ENCODE assay signal across 9 mouse cellular contexts in the genomic region with DNA sequence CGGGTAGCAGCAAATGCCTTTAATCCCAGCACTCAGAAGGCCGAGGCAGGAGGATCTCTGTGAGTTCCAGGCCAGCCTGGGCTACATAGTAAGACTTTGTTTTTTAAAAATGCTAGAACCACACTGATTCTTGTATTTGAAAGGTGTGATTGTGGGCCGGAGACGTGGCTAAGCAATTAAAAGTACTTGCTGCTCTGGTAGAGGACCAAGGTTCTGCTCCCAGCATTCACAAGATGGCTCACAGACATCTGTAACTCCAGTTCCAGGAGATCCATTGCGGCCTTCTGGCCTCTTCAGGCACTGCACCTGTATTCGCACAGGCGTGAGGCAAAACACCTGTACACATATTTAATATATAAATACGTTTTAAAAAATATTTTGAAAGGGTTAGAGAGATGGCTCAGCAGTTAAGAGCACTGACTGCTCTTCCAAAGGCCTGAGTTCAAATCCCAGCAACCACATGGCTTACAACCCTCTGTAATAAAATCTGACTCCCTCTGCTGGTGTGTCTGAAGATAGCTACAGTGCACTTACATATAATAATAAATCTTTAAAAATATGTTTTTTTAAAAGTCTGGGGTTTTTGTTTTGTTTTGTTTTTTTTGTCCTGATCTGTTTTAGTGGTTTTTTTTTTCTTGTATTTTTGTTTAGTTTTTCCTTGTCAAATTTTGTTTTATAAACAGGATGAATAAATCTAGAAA. TPM values are rescaled to one million over a fixed set of nuclear protein-coding genes. Genes with fewer than 3 reads are reported as not detected.
DNase-seq lines count a peak whose midpoint lies in the region; ATAC-seq and TF ChIP-seq lines count a peak whose summit lies in the region.
"Had no signal": no experiment of that assay in that cellular context is flagged by ENCODE, and none has a peak within 500 bp of the region (broad histone marks: within the 10 kb centered on the region; RNA-seq: fewer than 3 reads in every experiment).

No protein-coding gene starts in this region.

- dilution Hi-C loops in CH12.LX (cut with MboI; ENCODE audit: extremely low pct_ligation_motif_present, extremely low pct_unique_long_range_greater_than_20kb, low sequenced_read_pairs): no loop called here

- in situ Hi-C loops in CH12.LX (cut with MboI; ENCODE audit: low pct_ligation_motif_present, low pct_unique_long_range_greater_than_20kb, low sequenced_read_pairs): loop anchor here (10.0 to 25.0 kb wide), 2 partner anchors 149 to 661 kb away; no protein-coding TSS in a partner anchor

- no peak for ATAC-seq in kidney, embryonic 14.5 days (ENCODE audit: low FRiP score, low TSS enrichment)
- ATAC-seq in embryonic facial prominence, embryonic 14.5 days (ENCODE audit: low read depth): no peak
- ATAC-seq in liver, embryonic 14.5 days (ENCODE audit: insufficient read depth): no peak
- ATAC-seq in megakaryocyte-erythroid progenitor cell, adult 5-6 weeks (replicated peaks; ENCODE audit: low FRiP score, low TSS enrichment, poor library complexity, severe bottlenecking): no peak

- peaks cover 17% of the 10 kb centered on the region for H3K79me2 ChIP-seq in CH12.LX (replicated peaks; ENCODE audit: control insufficient read depth, extremely low read depth, insufficient read depth, poor library complexity, severe bottlenecking)

- H3K27me3 ChIP-seq in kidney, embryonic 14.5 days (ENCODE audit: control insufficient read depth, insufficient read depth, low read length): no peaks in the 10 kb centered on the region
- no peaks in the 10 kb centered on the region for H3K27me3 ChIP-seq in CH12.LX (replicated peaks)
- no peaks in the 10 kb centered on the region for H3K27me3 ChIP-seq in embryonic facial prominence, embryonic 14.5 days (replicated peaks; ENCODE audit: control insufficient read depth, insufficient read depth, low read length)
- no peaks in the 10 kb centered on the region for H3K27me3 ChIP-seq in liver, embryonic 14.5 days (ENCODE audit: control insufficient read depth, insufficient read depth, low read length)
- H3K27me3 ChIP-seq: embryonic facial prominence, embryonic 12.5 days had no signal

- DNase-seq in kidney, adult 8-10 months: no peak
- no peak for DNase-seq in CH12.LX (ENCODE audit: extremely low read depth)
- DNase-seq in embryonic facial prominence, embryonic 14.5 days (ENCODE audit: low spot score): no peak
- DNase-seq in liver, embryonic 14.5 days (ENCODE audit: low read depth in 3 of 3, low spot score in 3 of 3): no peak
- DNase-seq in adrenal gland, adult 2 months: no peak
- no peak for DNase-seq in gastrocnemius, postnatal 14 days

- TF ChIP-seq CTCF in CH12.LX (conservative IDR thresholded peaks at IDR 0.05 in 1 of 2, IDR thresholded peaks at IDR 0.05 in 1 of 2; ENCODE audit: low read depth in 2 of 2, low read length in 2 of 2): 0 out of 4 replicates have a peak, but pooled peaks of 1 of the 2 experiments have one; percentile 8
- peak; percentile 40; the same call in 1 of the 2 replicates for TF ChIP-seq CTCF in liver, embryonic 14.5 days (IDR thresholded peaks at IDR 0.05; ENCODE audit: low read depth)

- H3K9me3 ChIP-seq in kidney, embryonic 14.5 days (ENCODE audit: control insufficient read depth, low read length): no peaks in the 10 kb centered on the region
- peaks cover 19% of the 10 kb centered on the region for H3K9me3 ChIP-seq in CH12.LX (replicated peaks; ENCODE audit: low read length)
- H3K9me3 ChIP-seq in embryonic facial prominence, embryonic 14.5 days (ENCODE audit: control insufficient read depth, low read length): no peaks in the 10 kb centered on the region
- no peaks in the 10 kb centered on the region for H3K9me3 ChIP-seq in liver, embryonic 14.5 days (ENCODE audit: control insufficient read depth, low read length)
- H3K9me3 ChIP-seq: embryonic facial prominence, embryonic 12.5 days had no signal

- no peak for TF ChIP-seq POLR2A in CH12.LX (IDR thresholded peaks at IDR 0.05; ENCODE audit: low read depth, low read length)

- no peaks in the 10 kb centered on the region for H3K36me3 ChIP-seq in kidney, embryonic 14.5 days (ENCODE audit: control insufficient read depth, insufficient read depth, low read length)
- peaks cover 11 to 21% of the 10 kb centered on the region in 2 experiments for H3K36me3 ChIP-seq in CH12.LX (replicated peaks in 1 of 2; ENCODE audit: control insufficient read depth in 1 of 2, insufficient read depth in 1 of 2, low read length in 1 of 2)
- H3K36me3 ChIP-seq in embryonic facial prominence, embryonic 14.5 days (ENCODE audit: control insufficient read depth, insufficient read depth, low read length): no peaks in the 10 kb centered on the region
- no peaks in the 10 kb centered on the region for H3K36me3 ChIP-seq in liver, embryonic 14.5 days (replicated peaks; ENCODE audit: control insufficient read depth, insufficient read depth, low read depth)
- H3K36me3 ChIP-seq: embryonic facial prominence, embryonic 12.5 days had no signal

- H3K4me1 ChIP-seq in kidney, embryonic 14.5 days (ENCODE audit: control insufficient read depth, insufficient read depth, low read length): no peaks in the 10 kb centered on the region
- H3K4me1 ChIP-seq in CH12.LX (ENCODE audit: control insufficient read depth in 1 of 2, insufficient read depth in 2 of 2): peaks cover 16 to 40% of the 10 kb centered on the region in 2 experiments; a peak in 3 of 4 replicates
- 0 out of 2 replicates have a peak, but pooled peaks cover 3% of the 10 kb centered on the region for H3K4me1 ChIP-seq in embryonic facial prominence, embryonic 14.5 days (ENCODE audit: control insufficient read depth, insufficient read depth, low read length)
- H3K4me1 ChIP-seq in liver, embryonic 14.5 days (replicated peaks; ENCODE audit: control insufficient read depth in 2 of 2, insufficient read depth in 2 of 2, low read length in 1 of 2): peaks cover 0 to 15% of the 10 kb centered on the region in 2 experiments; a peak in 3 of 4 replicates

- TF ChIP-seq EP300 in CH12.LX (IDR thresholded peaks at IDR 0.05; ENCODE audit: low read length): no peak
- TF ChIP-seq EP300 in liver, embryonic 14.5 days (IDR thresholded peaks at IDR 0.05; ENCODE audit: low read depth): no peak

- H3K27ac ChIP-seq in kidney, embryonic 14.5 days (ENCODE audit: low read depth, low read length): no peak overlapping the region
- peak overlapping the region; percentile 98 for H3K27ac ChIP-seq in CH12.LX (ENCODE audit: insufficient read depth, low read depth)
- H3K27ac ChIP-seq in embryonic facial prominence, embryonic 14.5 days (replicated peaks; ENCODE audit: low read depth, low read length): peak overlapping the region; percentile 86; the same call in 1 of the 2 replicates
- peak overlapping the region; percentile 50; the same call in 1 of the 2 replicates for H3K27ac ChIP-seq in liver, embryonic 14.5 days

- no peak for TF ChIP-seq RAD21 in CH12.LX (IDR thresholded peaks at IDR 0.05; ENCODE audit: low read depth, low read length)

- WGBS in kidney, embryonic 14.5 days: 91% methylated on average over 8 of the region's 8 CpGs
- WGBS in embryonic facial prominence, embryonic 14.5 days: 82% methylated on average over 8 of the region's 8 CpGs
- WGBS in liver, embryonic 14.5 days (ENCODE audit: insufficient replicate concordance): 69% methylated on average over 8 of the region's 8 CpGs

- H3K4me2 ChIP-seq in kidney, embryonic 14.5 days (replicated peaks; ENCODE audit: low read depth, low read length): peak overlapping the region; percentile 82; the same call in 1 of the 2 replicates
- 0 out of 2 replicates have a peak overlapping the region, but pooled peaks have one; percentile 22 for H3K4me2 ChIP-seq in CH12.LX (ENCODE audit: insufficient read depth, low read depth, poor library complexity, severe bottlenecking)
- H3K4me2 ChIP-seq in embryonic facial prominence, embryonic 14.5 days (ENCODE audit: low read depth, low read length): 0 out of 2 replicates have a peak overlapping the region, but pooled peaks have one; percentile 77
- peak overlapping the region; percentile 75 for H3K4me2 ChIP-seq in liver, embryonic 14.5 days (ENCODE audit: low read depth)

- H3K9ac ChIP-seq in kidney, embryonic 14.5 days (ENCODE audit: low read depth, low read length): no peak overlapping the region
- no peak overlapping the region for H3K9ac ChIP-seq in CH12.LX (ENCODE audit: insufficient read depth, low read depth)
- no peak overlapping the region for H3K9ac ChIP-seq in embryonic facial prominence, embryonic 14.5 days (ENCODE audit: low read depth, low read length)
- H3K9ac ChIP-seq in liver, embryonic 14.5 days (replicated peaks): peak overlapping the region; percentile 62; the same call in 1 of the 2 replicates

- H3K4me3 ChIP-seq in kidney, embryonic 14.5 days (ENCODE audit: low read length): no peak overlapping the region
- no peak overlapping the region for H3K4me3 ChIP-seq in CH12.LX (replicated peaks in 1 of 3; ENCODE audit: low read depth in 2 of 3, low read length in 2 of 3, poor library complexity in 1 of 3)
- H3K4me3 ChIP-seq in embryonic facial prominence, embryonic 14.5 days (ENCODE audit: low read depth, low read length): no peak overlapping the region
- peak overlapping the region in 1 of 2 experiments; percentile 57; a peak in 2 of 4 replicates for H3K4me3 ChIP-seq in liver, embryonic 14.5 days (ENCODE audit: insufficient read depth in 1 of 2, low read depth in 2 of 2, low read length in 2 of 2)

- intact Hi-C loops in gastrocnemius, postnatal 14 days (cut with DNase I; ENCODE audit: low total_unique reads): no loop called here

RNA-seq across cellular contexts. Expression of a gene that starts 0.7 kb away (rescaled TPM):
- polyA plus RNA-seq in kidney, embryonic 14.5 days (2014; fragmentation: Nextera tagmentation; extraction: Ambion mirVana): 3.7 and 6.5 TPM in 2 replicates
- total RNA-seq in CH12.LX (2012; rRNA removed) (51.1 and 67.9 TPM in 2 replicates), CH12.LX (2014; rRNA removed) (75.6 and 80.0 TPM in 2 replicates)
- 67.8 and 73.2 TPM in 2 replicates for polyA plus RNA-seq in CH12.LX (2012; ENCODE audit: insufficient read length, low read depth)
- 14.6 and 16.1 TPM in 2 replicates for polyA plus RNA-seq in embryonic facial prominence, embryonic 14.5 days (2014; fragmentation: Nextera tagmentation; extraction: Ambion mirVana)
- 3.6 and 4.7 TPM in 2 replicates for polyA plus RNA-seq in liver, embryonic 14.5 days (2012; rRNA removed)
- polyA plus RNA-seq in liver, embryonic 14.5 days (2014; fragmentation: Nextera tagmentation; extraction: Ambion mirVana): 4.7 and 6.1 TPM in 2 replicates
- total RNA-seq in adrenal gland, adult 2 months (2021): 10 to 100 TPM; 17.3 to 26.1 TPM
- polyA plus RNA-seq in adrenal gland, adult 2 months (2012; rRNA removed): 3.1 and 3.7 TPM in 2 replicates
- total RNA-seq in gastrocnemius, postnatal 14 days (2021): 1 to 10 TPM; 6.1 to 8.5 TPM
- 6.8 and 8.8 TPM in 2 replicates for total RNA-seq in megakaryocyte-erythroid progenitor cell, adult 5-6 weeks (2014; fragmentation: Nextera tagmentation)
- 9.9 and 33.6 TPM in 2 replicates for total RNA-seq in megakaryocyte-erythroid progenitor cell, adult 5-6 weeks (2017)

RNA-seq across cellular contexts. Expression of a gene that starts 36.8 kb away (rescaled TPM):
- 30.3 and 41.7 TPM in 2 replicates for polyA plus RNA-seq in kidney, embryonic 14.5 days (2014; fragmentation: Nextera tagmentation; extraction: Ambion mirVana)
- total RNA-seq in CH12.LX (2012; rRNA removed) (59.6 and 94.7 TPM in 2 replicates), CH12.LX (2014; rRNA removed) (134 and 158 TPM in 2 replicates)
- polyA plus RNA-seq in CH12.LX (2012; ENCODE audit: insufficient read length, low read depth): 41.3 and 43.4 TPM in 2 replicates
- polyA plus RNA-seq in embryonic facial prominence, embryonic 14.5 days (2014; fragmentation: Nextera tagmentation; extraction: Ambion mirVana): 40.7 and 41.3 TPM in 2 replicates
- 7.0 and 9.4 TPM in 2 replicates for polyA plus RNA-seq in liver, embryonic 14.5 days (2012; rRNA removed)
- polyA plus RNA-seq in liver, embryonic 14.5 days (2014; fragmentation: Nextera tagmentation; extraction: Ambion mirVana): 13.1 and 14.1 TPM in 2 replicates
- 10 to 100 TPM; 39.8 to 46.1 TPM for total RNA-seq in adrenal gland, adult 2 months (2021)
- polyA plus RNA-seq in adrenal gland, adult 2 months (2012; rRNA removed): 9.0 and 19.5 TPM in 2 replicates
- 10 to 100 TPM; 15.2 to 17.6 TPM for total RNA-seq in gastrocnemius, postnatal 14 days (2021)
- total RNA-seq in megakaryocyte-erythroid progenitor cell, adult 5-6 weeks (2014; fragmentation: Nextera tagmentation): 34.6 and 41.7 TPM in 2 replicates
- total RNA-seq in megakaryocyte-erythroid progenitor cell, adult 5-6 weeks (2017): 36.7 and 61.3 TPM in 2 replicates

Comparison
In these comparisons a context has a peak if more than half of its experiments do, and no peak if none do; other contexts are left out.
1. H3K4me2 ChIP-seq: peak in every context shown above with its lines; median percentile 82 in kidney, embryonic 14.5 days; 77 in embryonic facial prominence, embryonic 14.5 days; 75 in liver, embryonic 14.5 days; 22 in CH12.LX.